Mouse (Mus musculus): Measurements from ENCODE around the gene Tec. TPM values are rescaled to one million over a fixed set of nuclear protein-coding genes. Genes with fewer than 3 reads are reported as not detected.

The Tec gene
- total RNA-seq, 1 experiment = 4.7 TPM

DNA sequence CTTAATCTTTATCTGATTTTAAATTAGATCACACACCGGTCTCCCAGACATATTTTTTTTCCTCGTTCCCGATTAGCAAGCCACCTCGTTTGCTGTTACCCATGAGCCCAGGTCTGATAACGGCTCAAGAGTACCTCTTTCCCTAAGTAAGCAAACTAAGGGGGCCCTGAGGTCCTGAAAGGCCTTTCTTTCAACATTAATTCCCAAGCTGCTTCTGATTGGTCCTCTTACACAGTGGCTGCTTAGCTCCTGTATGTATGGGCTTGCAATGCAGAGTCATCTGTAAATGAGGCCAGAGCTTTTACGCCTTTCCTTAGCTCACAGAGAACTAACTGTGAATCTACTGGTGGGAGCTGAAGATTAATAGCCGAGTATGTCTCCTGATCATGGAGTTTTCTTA, 131.4 kb downstream of the Tec start:
- no peak for TF ChIP-seq CHD2 (IDR thresholded peaks at IDR 0.05; ENCODE audit: low read depth, low read length)
- TF ChIP-seq HCFC1 (IDR thresholded peaks at IDR 0.05; ENCODE audit: borderline replicate concordance, insufficient read depth, low read length) = no peak
- TF ChIP-seq ZNF384 (IDR thresholded peaks at IDR 0.05; ENCODE audit: low read depth, low read length) = no peak
- no peak for TF ChIP-seq ZC3H11A (IDR thresholded peaks at IDR 0.05; ENCODE audit: borderline replicate concordance, low read depth, low read length)
- TF ChIP-seq MAFK (IDR thresholded peaks at IDR 0.05; ENCODE audit: insufficient read depth, low read depth, low read length) = no peak
- Histone ChIP-seq H3K4me1 (ENCODE audit: control insufficient read depth in 2 of 2, insufficient read depth in 2 of 2, low read length in 2 of 2, poor library complexity in 1 of 2) (no peaks in the 10 kb centered on the region), H3K36me3 (ENCODE audit: control insufficient read depth, insufficient read depth, low read length, poor library complexity, severe bottlenecking) (no peaks in the 10 kb centered on the region), H3K9ac (ENCODE audit: insufficient read depth, low read depth, low read length, poor library complexity, severe bottlenecking) (no peak overlapping the region), H3K27ac (ENCODE audit: insufficient read depth, low read depth, low read length, poor library complexity, severe bottlenecking) (no peak overlapping the region), H3K4me3 (ENCODE audit: insufficient read depth in 1 of 2, low read depth in 1 of 2, low read length in 2 of 2, poor library complexity in 1 of 2, severe bottlenecking in 1 of 2) (no peak overlapping the region), H3K9me3 (ENCODE audit: control insufficient read depth, insufficient read depth, low read depth, low read length) (no peaks in the 10 kb centered on the region)
- no peak for DNase-seq (ENCODE audit: low read depth, low spot score)
- in situ Hi-C loops (cut with MboI; ENCODE audit: low sequenced_read_pairs in 2 of 2, unreplicated experiment in 2 of 2) = no loop called here

DNA sequence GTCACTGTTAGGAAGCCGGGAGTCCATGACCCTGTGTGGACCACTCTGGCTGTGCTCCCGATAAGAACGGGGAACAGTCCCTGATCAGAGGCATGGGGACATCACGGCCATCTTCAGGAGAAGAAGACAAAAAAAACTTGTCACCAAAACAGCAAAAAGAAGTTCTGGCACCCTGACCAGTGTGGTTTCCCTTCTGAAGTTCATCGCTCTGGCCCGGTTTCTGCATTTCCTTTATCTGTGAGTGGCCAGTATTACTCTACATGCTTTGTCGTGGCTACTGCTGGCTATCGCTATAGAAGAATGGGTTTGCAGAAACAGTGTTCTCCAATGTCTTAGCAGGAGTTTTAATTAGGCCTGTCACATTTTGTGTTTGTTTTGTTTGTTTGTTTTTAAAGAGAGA, 131.8 kb downstream of the Tec start:
- Histone ChIP-seq H3K36me3 (ENCODE audit: control insufficient read depth, insufficient read depth, low read length, poor library complexity, severe bottlenecking) (no peaks in the 10 kb centered on the region), H3K4me3 (ENCODE audit: insufficient read depth in 1 of 2, low read depth in 1 of 2, low read length in 2 of 2, poor library complexity in 1 of 2, severe bottlenecking in 1 of 2) (no peak overlapping the region), H3K4me1 (ENCODE audit: control insufficient read depth in 2 of 2, insufficient read depth in 2 of 2, low read length in 2 of 2, poor library complexity in 1 of 2) (no peaks in the 10 kb centered on the region), H3K9ac (ENCODE audit: insufficient read depth, low read depth, low read length, poor library complexity, severe bottlenecking) (no peak overlapping the region), H3K27ac (ENCODE audit: insufficient read depth, low read depth, low read length, poor library complexity, severe bottlenecking) (no peak overlapping the region), H3K9me3 (ENCODE audit: control insufficient read depth, insufficient read depth, low read depth, low read length) (no peaks in the 10 kb centered on the region)
- TF ChIP-seq MAFK (IDR thresholded peaks at IDR 0.05; ENCODE audit: insufficient read depth, low read depth, low read length) (no peak), CHD2 (IDR thresholded peaks at IDR 0.05; ENCODE audit: low read depth, low read length) (no peak), ZNF384 (IDR thresholded peaks at IDR 0.05; ENCODE audit: low read depth, low read length) (no peak), HCFC1 (IDR thresholded peaks at IDR 0.05; ENCODE audit: borderline replicate concordance, insufficient read depth, low read length) (no peak), ZC3H11A (IDR thresholded peaks at IDR 0.05; ENCODE audit: borderline replicate concordance, low read depth, low read length) (no peak)
- DNase-seq (ENCODE audit: low read depth, low spot score) = no peak
- in situ Hi-C loops (cut with MboI; ENCODE audit: low sequenced_read_pairs in 2 of 2, unreplicated experiment in 2 of 2) = no loop called here

- no peaks in the 10 kb centered on the region for H3K9me3 ChIP-seq (ENCODE audit: control insufficient read depth, insufficient read depth, low read depth, low read length)
- TF ChIP-seq ZC3H11A (IDR thresholded peaks at IDR 0.05; ENCODE audit: borderline replicate concordance, low read depth, low read length) (no peak), CHD2 (IDR thresholded peaks at IDR 0.05; ENCODE audit: low read depth, low read length) (no peak), ZNF384 (IDR thresholded peaks at IDR 0.05; ENCODE audit: low read depth, low read length) (no peak), MAFK (IDR thresholded peaks at IDR 0.05; ENCODE audit: insufficient read depth, low read depth, low read length) (no peak), HCFC1 (IDR thresholded peaks at IDR 0.05; ENCODE audit: borderline replicate concordance, insufficient read depth, low read length) (no peak)
- no peak overlapping the region for H3K9ac ChIP-seq (ENCODE audit: insufficient read depth, low read depth, low read length, poor library complexity, severe bottlenecking)
- DNase-seq (ENCODE audit: low read depth, low spot score) = no peak
- in situ Hi-C loops (cut with MboI; ENCODE audit: low sequenced_read_pairs in 2 of 2, unreplicated experiment in 2 of 2) = no loop called here
- no peaks in the 10 kb centered on the region for H3K36me3 ChIP-seq (ENCODE audit: control insufficient read depth, insufficient read depth, low read length, poor library complexity, severe bottlenecking)
- no peak overlapping the region for H3K27ac ChIP-seq (ENCODE audit: insufficient read depth, low read depth, low read length, poor library complexity, severe bottlenecking)
- no peaks in the 10 kb centered on the region for H3K4me1 ChIP-seq (ENCODE audit: control insufficient read depth in 2 of 2, insufficient read depth in 2 of 2, low read length in 2 of 2, poor library complexity in 1 of 2)
- H3K4me3 ChIP-seq (ENCODE audit: insufficient read depth in 1 of 2, low read depth in 1 of 2, low read length in 2 of 2, poor library complexity in 1 of 2, severe bottlenecking in 1 of 2) = no peak overlapping the region
Measured at GRCm38 (mm10) chr5:72735763-72736162, 132.5 kb downstream of the Tec start.

- Histone ChIP-seq H3K9ac (ENCODE audit: insufficient read depth, low read depth, low read length, poor library complexity, severe bottlenecking) (no peak overlapping the region), H3K4me1 (ENCODE audit: control insufficient read depth in 2 of 2, insufficient read depth in 2 of 2, low read length in 2 of 2, poor library complexity in 1 of 2) (no peaks in the 10 kb centered on the region), H3K27ac (ENCODE audit: insufficient read depth, low read depth, low read length, poor library complexity, severe bottlenecking) (no peak overlapping the region), H3K9me3 (ENCODE audit: control insufficient read depth, insufficient read depth, low read depth, low read length) (no peaks in the 10 kb centered on the region), H3K36me3 (ENCODE audit: control insufficient read depth, insufficient read depth, low read length, poor library complexity, severe bottlenecking) (no peaks in the 10 kb centered on the region), H3K4me3 (ENCODE audit: insufficient read depth in 1 of 2, low read depth in 1 of 2, low read length in 2 of 2, poor library complexity in 1 of 2, severe bottlenecking in 1 of 2) (no peak overlapping the region)
- TF ChIP-seq HCFC1 (IDR thresholded peaks at IDR 0.05; ENCODE audit: borderline replicate concordance, insufficient read depth, low read length) (no peak), CHD2 (IDR thresholded peaks at IDR 0.05; ENCODE audit: low read depth, low read length) (no peak), MAFK (IDR thresholded peaks at IDR 0.05; ENCODE audit: insufficient read depth, low read depth, low read length) (no peak), ZC3H11A (IDR thresholded peaks at IDR 0.05; ENCODE audit: borderline replicate concordance, low read depth, low read length) (no peak), ZNF384 (IDR thresholded peaks at IDR 0.05; ENCODE audit: low read depth, low read length) (no peak)
- in situ Hi-C loops (cut with MboI; ENCODE audit: low sequenced_read_pairs in 2 of 2, unreplicated experiment in 2 of 2) = no loop called here
- DNase-seq (ENCODE audit: low read depth, low spot score) = no peak
Measured at GRCm38 (mm10) chr5:72732885-72733284, 135.4 kb downstream of the Tec start.

- H3K36me3 ChIP-seq (ENCODE audit: control insufficient read depth, insufficient read depth, low read length, poor library complexity, severe bottlenecking) = no peaks in the 10 kb centered on the region
- no peak overlapping the region for H3K9ac ChIP-seq (ENCODE audit: insufficient read depth, low read depth, low read length, poor library complexity, severe bottlenecking)
- TF ChIP-seq HCFC1 (IDR thresholded peaks at IDR 0.05; ENCODE audit: borderline replicate concordance, insufficient read depth, low read length) (no peak), CHD2 (IDR thresholded peaks at IDR 0.05; ENCODE audit: low read depth, low read length) (no peak), MAFK (IDR thresholded peaks at IDR 0.05; ENCODE audit: insufficient read depth, low read depth, low read length) (no peak), ZC3H11A (IDR thresholded peaks at IDR 0.05; ENCODE audit: borderline replicate concordance, low read depth, low read length) (no peak), ZNF384 (IDR thresholded peaks at IDR 0.05; ENCODE audit: low read depth, low read length) (no peak)
- no peaks in the 10 kb centered on the region for H3K4me1 ChIP-seq (ENCODE audit: control insufficient read depth in 2 of 2, insufficient read depth in 2 of 2, low read length in 2 of 2, poor library complexity in 1 of 2)
- in situ Hi-C loops (cut with MboI; ENCODE audit: low sequenced_read_pairs in 2 of 2, unreplicated experiment in 2 of 2) = no loop called here
- no peak overlapping the region for H3K4me3 ChIP-seq (ENCODE audit: insufficient read depth in 1 of 2, low read depth in 1 of 2, low read length in 2 of 2, poor library complexity in 1 of 2, severe bottlenecking in 1 of 2)
- no peaks in the 10 kb centered on the region for H3K9me3 ChIP-seq (ENCODE audit: control insufficient read depth, insufficient read depth, low read depth, low read length)
- no peak overlapping the region for H3K27ac ChIP-seq (ENCODE audit: insufficient read depth, low read depth, low read length, poor library complexity, severe bottlenecking)
- DNase-seq (ENCODE audit: low read depth, low spot score) = no peak
Measured at GRCm38 (mm10) chr5:72725404-72725803, 142.9 kb downstream of the Tec start.

Data from ES-E14 (cell line).